Mouse (Mus musculus): ENCODE measurements around the gene Parp6.

Gene Parp6

DNA sequence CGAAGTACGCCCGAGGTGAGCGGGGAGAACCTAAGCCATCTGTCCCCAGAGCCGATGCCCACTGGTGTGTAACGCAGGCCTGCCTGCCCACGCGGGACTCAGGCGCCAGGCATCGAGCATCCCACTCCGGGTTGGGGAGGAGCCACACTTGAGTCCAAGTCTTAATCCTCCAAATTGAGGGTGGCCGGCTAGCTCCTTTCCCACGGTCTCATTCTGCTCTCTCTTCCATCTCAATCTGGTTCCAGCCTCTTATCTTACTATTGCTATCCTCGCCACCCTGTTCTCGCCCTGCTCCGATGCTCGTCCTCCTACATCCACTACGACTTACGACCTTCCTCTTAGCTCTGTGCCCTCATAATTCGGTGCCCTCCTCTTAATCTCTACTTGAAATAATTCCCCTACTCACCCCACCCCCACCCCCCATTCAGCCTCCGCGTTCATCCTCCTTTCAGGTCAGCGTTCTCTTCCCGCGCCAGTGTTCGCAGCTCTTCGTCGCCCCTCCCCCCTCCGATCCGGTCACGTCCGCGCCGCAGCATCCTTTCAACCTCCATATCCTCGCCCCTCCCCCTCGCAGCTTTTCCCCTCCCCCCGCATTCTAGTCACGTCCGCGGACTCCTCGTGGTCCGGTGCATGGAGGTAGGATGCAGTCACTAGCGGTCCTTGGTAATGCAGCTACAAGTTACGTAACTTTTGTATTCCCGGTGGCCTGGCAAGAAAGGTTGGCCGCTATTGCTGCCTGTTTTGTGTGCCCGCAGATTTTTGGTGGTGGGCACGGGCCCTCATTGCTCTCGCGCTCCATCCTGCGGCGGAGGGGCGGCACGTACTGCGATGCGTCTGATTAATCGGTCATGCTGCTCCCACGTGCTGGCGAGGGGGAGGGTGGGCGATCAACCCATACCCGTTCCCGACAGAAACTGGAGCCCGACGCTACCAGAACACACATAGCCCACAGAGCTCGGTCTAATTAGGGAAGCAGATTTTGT lies 39.8 kb downstream of the Parp6 start:
- peak; percentile 84 to 85 for DNase-seq

DNA sequence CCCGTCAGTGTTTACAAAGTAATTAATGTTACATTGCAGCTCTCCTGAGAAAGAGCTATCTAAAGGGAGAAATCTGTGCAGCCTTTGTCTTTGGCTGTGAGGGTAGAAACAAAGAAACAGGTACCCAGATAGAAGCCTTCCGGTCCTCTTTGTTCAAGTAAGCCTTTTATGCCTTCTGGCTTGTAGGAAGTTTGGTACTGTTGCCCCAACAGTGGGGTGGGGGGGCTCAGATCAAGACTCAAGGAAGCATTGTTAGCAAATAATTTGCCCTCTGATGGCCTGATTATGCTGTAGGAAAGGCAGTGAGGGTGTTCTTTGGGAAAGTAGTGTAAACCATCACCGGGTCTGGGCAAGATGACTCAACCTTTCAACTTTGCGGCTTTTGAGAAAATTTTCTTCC lies 41.1 kb downstream of the Parp6 start:
- DNase-seq, result no peak

DNA sequence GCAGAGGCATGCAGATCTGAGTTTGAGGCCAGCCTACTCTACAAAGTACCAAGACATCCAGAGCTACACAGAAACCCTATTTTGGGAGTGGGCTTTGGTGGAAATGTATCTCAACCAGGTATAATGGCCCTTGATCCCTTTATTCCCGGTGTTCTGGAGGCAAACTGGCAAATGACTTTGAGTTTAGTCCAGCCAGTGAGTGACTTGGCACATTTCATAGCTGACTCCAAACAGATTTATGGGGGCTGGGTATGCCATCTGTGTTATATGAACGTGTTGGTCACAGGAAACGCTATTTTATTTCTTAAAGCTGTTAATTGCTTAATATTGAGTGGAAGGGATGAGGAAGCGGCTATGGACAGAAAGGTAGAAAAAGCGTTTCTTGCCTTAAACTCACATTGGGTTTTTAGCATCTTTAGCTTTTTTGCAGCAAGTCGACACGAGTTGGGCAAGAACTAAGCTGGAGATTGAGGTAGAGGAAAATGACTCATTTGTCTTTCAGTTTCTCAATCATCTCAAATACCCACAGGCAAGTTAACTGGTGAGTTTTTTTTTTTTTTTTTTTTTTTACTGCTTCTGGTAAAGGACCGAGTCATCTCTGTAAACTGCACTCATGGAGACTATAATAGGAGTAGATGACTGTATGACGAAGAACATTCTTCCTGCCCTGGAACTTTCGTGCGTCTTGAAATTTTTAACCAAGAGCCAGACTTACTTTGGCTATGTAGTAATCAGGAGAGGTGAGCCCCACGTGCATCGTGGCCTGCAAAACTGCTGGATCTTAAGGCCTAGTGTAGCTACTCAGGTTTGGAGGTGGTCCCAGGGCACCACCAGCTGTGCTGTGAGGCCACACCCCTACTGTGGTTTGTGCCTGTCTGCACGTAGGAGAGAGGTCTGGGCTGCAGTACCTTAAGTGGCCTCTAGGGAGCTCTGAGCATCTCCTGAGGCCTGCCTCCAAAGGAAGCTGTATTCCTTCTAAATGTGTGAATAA lies 42.2 kb downstream of the Parp6 start:
- peak; percentile 87 to 90 for DNase-seq

DNA sequence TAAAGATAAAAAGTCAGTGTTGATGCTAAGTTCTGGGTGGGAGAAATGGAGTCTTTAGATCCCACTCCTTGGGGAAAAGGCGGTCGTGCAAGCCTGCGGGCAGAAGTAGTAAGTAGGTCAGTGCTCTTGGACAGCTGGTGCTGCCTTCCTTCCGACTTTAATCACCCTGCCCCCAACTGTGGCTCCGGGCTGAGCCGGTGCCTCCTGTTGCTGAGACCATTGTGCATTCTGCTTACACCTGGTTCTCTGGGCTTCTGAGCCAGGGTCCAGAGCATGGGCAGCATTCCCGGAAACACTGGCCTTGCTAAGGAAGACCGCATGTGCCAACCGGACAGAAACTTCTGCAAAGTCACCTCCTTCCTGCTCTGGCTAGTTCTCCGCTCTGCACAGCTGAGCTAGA lies 43.3 kb downstream of the Parp6 start:
- DNase-seq, result peak; percentile 66 to 84

DNA sequence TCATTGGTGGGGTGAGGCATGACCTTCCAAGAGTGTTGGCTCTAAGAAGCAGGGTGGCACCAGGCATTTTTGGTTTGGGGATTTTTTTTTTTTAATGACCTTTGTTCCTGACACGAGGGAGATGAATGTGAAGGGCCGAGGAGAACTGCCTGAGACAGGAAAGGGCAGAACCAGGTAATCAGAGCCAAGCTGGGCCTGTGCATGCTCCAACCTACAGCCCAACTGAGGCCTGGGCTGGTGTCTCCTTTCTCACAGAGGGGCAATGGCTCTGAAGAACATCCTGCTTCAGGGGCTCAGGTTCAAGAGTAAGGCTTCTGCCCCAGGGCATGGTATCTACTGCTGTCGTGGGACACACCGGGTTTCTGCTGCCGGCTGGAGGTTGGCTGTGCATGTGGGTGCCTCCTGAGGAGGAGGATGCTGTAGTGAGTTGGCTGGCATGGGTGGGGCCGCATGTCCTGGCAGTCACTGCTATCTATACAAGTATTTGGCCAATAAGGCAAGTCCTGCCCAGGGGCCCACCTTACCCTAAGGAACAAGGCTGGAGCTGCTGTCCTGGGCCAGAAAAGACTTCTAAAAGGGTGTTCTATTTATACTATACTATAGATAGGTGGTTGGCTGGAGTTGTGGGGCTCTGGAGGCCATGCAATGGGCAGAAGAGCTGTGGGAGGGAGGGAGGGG lies 44.4 kb downstream of the Parp6 start:
- no peak for DNase-seq

DNA sequence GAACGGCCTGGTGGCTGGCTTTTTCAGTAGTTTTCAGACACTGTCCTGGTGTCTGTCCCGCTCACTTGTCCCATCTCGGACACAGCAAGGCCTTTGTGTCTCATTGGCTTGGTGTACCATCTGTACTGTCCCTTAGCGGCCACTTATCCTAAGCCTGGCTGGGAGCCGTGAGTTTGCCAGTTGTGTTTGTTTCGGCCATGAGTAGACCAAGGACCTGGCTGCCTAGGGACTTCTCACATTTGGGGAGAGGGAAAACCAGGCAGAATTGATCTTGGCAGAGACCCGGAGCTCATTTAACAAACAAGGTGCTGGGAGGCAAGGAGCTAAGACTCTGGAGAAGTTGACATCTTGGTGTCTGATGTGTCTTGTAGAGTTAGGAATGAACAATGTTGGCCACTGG lies 46.1 kb downstream of the Parp6 start:
- DNase-seq, result no peak

DNA sequence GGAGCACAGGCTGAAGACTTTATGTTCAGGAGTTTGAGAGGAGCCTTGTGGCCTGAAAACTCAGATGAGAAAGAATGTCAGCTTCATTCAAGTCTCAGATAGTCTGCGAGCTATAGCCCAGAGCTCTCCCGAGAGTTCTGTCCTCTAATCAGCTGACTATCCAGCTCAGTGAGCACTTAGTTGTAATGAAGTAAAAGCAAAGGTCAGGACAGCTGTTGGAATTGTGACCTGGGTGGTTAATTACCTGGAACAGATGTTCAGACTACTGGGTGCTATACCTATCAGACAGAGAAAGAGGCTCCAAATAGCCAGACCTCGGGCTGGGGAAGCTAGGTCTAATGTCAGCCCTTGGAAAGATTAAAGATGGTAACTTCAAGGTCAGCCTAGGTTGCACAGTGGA lies 46.9 kb downstream of the Parp6 start:
- peak; percentile 42 to 64 for DNase-seq

DNA sequence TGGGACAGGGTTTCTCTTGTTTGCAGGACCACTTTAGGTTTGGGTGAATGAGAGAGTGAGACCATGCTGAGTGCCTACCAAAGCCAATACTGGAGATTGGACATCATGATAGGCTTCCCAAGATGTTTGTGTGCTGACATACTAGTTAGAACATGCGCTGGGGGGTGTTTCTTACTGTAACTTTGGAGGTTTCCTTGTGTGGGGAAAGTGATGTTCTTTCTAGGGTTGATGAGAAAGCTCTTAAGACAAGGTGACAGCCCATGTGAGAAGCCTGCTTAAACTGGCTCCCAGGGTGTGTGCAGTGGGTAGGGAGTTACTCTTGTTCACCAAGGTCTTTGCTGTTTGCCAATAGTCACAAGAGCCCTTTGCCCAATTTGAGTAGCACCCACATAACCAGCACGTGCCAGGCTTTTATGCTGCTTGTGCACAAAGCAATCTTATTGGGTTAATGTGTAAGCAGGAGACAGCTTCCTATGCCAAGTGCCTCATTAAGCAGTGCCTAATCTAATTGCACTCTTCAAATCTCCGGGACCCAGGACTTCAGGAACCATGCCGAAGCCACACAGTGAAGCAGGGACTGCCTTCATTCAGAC lies 47.7 kb downstream of the Parp6 start:
- peak; percentile 63 to 83 for DNase-seq

DNA sequence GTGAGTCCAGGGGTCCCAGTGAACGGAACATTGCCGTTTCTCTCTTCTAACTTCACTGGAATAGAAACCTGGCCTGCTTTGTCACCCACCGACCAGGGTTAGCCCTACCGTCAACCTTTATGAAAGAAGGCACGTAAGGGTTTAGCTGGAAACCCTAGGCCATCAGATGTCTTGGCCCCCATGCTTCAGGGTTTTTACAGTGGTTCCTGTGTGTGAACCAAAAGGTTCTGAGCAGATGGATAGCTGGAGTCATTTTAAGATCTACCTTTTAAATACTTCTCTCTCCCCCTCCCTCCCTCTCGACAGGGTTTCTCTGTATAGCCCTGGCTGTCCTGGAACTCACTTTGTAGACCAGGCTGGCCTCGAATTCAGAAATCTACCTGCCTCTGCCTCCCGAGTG lies 48.9 kb downstream of the Parp6 start:
- no peak for DNase-seq

DNA sequence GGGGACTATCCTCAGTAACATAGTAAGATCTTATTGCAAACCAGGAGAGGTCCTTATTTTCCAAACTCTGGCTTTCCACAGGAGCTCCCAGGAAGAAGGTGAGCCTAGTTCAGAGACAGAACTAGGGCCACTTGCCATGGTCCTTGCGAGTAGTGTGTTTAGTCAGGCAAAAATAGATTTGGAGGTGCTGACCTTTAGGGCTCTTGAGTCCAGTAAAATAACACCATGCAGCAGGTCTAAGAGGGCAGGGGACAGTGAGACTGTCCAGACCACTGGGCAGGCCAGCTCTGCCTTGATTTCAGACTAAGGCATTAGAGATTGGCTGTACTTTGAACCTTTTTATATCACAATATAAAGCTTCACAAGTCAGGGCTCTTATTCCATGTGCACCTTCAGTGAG lies 49.7 kb downstream of the Parp6 start:
- DNase-seq, result no peak

DNA sequence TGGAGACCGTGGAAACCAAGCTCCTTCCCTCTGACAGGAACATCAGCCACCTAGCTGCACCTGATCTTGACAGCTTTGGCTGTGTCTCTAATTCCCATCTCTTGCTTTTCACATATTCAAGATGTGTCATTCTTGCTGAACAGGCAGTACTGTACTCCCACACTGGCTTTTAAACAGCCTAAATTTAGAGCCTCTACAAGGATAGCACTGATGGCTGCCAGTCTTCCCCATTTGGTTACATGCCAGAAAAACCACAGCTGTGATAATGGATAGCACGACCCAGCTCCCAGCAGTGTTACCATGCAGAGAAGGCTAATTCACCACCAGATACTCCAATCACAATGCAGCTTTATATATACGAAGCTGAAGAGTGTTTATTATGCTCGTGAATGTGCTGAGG lies 50.2 kb downstream of the Parp6 start:
- DNase-seq, result no peak

DNA sequence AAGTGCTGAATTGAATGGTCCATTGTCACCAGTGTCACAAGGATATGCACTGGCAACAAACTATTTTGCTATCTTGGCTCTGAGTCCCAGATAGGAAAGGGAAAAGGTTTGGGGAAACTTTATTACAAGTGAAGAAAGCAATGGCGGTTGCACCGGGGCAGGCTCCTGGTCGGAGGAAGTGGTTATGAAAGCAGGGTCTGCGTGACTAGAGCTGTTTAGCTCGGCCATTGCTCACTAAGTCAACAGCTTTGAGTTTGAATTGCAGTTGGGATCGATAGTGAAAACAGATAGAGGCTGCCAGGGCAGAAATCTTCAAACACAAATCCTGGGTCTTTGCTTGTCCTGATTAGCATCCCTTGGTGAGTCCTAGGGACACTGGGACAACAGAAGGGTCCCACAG lies 50.8 kb downstream of the Parp6 start:
- no peak for DNase-seq

DNA sequence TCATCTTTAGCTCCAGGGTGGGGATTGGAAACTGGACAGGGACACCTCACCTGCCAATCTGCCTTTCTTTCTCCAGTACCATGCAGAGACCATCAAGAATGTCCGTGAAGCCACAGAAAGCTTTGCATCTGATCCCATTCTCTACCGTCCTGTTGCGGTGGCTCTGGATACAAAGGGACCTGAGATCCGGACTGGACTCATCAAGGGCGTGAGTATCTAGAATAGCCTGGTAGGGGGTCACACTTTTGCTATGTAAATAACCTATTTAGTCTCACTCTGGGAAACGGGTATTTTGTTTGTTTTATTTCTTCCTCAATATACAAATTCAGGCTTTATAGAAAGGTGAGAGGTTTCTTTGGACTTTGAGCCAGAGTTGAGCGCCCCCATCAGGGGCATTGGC lies 51.4 kb downstream of the Parp6 start:
- no peak for DNase-seq

DNA sequence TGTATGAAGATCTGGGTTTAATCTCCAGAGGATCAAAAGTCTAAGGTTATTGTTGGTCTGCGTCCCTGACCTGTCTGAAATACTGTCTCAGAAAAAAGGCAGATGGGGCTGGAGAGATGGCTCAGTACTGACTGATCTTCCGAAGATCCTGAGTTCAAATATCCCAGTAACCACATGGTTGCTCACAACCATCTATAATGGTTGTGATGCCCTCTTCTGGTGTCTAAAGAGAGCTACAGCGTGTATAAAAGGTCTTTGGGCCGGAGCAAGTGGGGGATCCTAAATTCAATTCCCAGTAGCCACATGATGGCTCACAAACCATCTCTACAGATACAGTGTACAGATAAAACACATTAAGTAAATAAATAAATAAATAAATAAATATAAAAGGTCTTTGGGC lies 52.1 kb downstream of the Parp6 start:
- DNase-seq, result no peak

DNA sequence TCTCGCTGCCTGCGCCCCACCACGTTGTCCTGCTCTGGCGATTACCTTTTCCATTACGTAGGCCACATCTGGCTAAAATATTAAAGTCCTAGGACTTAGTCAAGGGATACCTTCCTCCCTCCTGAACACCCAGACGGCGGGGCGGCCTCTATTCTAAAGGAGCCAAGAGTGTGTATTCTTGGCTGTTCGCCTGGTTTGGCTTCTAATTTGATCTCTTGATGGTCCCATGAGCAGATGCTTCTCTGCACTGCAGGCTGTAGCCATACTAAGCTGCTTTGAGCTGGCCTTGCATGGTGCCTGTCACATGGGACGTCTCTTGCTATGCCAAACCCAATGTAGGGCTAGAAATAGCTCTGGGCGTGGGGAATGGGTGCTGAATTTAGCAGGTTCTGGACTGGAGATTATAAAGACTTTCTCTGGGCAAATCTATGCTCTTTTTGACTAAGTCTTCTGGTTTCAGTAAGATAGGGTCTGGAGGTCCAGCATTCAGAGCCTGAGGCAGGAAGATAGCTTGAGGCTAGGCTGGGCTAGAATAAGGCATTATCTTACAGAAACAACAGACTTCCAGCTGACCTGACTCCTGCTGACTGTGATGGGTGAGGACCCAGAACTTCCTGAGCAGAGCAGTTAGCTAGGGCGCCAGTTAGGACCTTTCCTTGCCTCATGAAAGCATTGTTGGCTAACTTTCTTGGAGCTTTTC lies 55.3 kb downstream of the Parp6 start:
- DNase-seq, result no peak

DNA sequence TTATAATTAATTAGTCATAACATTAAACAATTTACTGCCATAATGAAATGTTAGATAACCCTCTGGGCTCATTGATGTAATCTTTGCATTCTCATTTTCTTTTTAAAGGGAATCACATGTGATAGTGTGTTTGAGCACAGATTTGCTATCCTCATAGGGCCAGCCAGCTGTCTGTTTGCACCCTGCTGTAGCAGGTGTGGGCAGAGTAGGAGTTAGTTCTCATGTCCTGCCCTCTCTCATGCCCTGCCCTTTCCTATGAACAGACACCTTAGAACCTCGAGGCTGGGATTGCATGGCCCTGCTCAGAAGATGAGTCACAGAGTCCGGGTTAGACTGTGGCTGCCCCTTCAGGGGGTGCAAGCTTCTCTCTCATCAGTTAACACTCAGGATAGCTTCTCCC lies 56.3 kb downstream of the Parp6 start:
- no peak for DNase-seq

DNA sequence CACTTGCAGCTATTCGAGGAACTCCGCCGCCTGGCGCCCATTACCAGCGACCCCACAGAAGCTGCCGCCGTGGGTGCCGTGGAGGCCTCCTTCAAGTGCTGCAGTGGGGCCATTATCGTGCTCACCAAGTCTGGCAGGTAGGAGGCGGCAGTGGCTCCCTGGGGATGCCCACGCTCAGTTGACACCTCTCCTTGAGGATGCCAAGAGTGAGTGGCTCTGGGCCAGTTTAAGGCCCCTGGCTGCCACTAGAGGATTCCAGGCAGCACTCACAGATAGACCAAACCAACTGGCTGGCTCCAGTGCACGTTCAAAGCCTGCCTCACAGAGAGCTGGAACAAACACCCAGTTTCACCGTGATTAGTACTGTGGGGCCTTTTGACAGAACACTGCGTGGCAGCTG lies 58.5 kb downstream of the Parp6 start:
- no peak for DNase-seq

DNA sequence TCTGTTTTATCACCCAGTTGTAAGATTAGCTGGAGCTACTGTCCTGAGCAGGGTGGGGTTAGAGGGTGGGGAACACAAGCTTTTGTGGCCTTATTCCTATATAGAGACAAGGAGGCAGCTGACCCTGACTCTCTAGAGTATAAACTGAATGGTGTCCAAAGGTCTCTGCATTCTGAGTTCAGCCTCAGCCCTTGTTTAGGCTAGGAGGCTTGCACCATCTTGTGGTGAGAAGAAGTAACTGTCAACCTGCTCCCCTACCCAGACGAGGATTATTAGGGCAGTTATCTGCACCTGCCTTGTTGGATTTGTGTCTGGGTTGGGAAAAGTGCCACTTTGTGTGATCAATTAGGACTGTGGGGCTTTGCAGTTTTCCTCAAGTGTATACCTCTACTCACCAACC lies 61.2 kb downstream of the Parp6 start:
- peak; percentile 56 to 57 for DNase-seq

DNA sequence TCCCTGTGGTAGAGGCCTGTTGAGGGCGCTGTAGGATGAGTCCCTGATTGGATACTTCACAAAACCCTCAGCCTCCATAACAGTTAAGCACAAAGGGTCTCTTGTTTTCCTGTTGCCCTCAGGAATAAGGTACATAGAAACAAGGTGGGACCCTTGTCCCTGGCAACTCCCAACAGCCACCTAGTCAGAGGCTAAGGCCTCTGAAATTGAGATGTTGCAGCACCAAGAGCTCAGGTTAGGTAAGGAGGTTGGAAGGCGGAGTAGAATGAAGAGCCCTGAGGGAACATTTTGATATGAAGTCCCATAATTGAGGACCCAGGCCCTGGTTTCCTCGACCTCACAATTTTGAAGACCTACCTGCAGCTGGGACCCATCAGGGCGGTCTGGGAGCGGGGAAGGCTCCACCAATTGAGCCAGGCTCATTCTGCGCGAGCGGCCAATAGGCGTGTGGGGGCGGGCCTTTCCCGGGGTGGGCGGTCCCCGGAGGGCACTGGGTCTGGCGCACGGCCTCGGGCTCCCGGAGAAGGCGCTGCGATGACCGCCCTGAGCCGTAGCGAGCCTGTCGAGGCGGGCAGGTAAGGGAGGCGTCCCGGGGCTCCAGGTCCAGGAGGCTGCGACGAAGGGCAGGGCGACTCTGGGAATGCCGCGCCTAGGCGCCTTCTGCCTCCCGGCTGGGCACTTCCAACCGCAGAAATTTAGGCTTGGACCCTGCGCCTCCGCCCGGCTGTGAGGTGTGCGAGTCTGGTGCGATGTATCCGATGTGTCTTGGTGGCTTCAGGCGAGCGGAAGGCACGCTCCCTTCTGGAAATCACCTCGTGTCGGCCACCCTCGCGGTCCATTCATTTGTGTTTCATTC lies 62.8 kb downstream of the Parp6 start, which contains the start of gene Gramd2:
TSS of gene Gramd2 (plus strand) at position 467 of the 856 bp plus-strand sequence.
- peak; percentile 80 to 91 for DNase-seq

DNA sequence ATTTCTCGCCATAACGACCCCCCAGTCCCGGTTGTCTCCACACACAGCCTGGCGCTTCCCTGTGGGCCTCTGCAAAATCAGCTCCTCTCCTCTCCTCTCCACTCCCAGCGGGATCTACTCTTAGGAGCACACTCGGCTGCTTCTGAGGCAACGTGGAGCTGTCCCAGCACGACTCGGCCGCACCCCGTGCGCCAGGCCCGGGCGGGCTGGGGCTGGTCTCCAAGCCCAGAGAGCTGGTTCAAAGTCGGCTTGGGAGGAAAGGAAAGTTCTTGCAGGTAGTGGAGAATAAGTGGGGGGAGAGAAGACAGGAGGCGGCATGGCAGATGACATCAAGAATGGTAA lies 63.4 kb downstream of the Parp6 start:
- DNase-seq, result no peak

DNA sequence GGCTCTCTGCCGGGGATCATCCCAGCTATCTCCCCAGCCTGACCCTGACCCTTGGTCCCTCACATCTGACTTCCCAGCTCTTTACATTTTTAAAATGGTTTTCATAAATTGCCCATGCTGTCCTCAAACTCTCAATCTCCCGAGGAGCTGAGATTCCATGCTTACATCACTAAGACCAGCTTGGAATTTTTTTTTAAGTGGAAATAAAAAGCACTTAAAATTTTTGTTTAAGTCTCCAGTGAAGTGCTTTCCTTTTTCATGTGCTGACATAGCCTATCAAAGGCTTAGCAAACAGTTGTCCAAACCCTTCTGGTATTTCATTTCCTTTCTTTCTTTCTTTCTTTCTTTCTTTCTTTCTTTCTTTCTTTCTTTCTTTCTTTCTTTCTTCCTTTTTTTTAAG lies 66.9 kb downstream of the Parp6 start:
- no peak for DNase-seq

Measured in kidney, postnatal 25 days (tissue).